Mouse (Mus musculus): ENCODE results near the gene Cbr2.

DNA sequence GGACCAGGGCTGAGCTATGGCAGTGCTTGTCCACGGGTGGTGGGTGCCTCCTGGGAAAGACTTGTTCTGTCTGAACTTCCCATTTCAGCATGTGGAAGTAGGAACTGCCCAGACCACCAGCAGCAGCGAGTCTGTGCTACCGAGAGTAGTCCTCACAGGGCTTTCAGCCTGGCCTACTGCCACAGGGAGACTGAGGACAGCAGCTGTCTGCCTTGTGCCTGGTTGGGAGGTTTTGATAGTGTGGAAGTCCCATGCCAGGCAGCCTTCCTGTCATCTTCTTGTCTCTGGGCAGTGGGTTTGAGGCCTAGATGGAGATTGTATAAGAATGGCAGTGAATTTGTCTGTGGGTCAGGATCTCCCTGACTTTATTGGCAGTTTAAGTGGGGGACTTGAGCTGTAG, 42.5 kb downstream of the Cbr2 start:
- no peak for TF ChIP-seq CTCF (IDR thresholded peaks at IDR 0.05; ENCODE audit: low read depth, low read length)
- TF ChIP-seq EP300 (IDR thresholded peaks at IDR 0.05; ENCODE audit: insufficient read depth, low read depth, low read length): no peak
- no peak for TF ChIP-seq POLR2A (IDR thresholded peaks at IDR 0.05; ENCODE audit: insufficient read depth, low read length)
